Mouse (Mus musculus): ENCODE results near the gene Gm9040.
"Not testable (repeated sequence)": the region's sequence is repeated elsewhere in the genome, so short reads cannot be mapped to it uniquely, and the experiment has no call there.

Gene Gm9040

DNA sequence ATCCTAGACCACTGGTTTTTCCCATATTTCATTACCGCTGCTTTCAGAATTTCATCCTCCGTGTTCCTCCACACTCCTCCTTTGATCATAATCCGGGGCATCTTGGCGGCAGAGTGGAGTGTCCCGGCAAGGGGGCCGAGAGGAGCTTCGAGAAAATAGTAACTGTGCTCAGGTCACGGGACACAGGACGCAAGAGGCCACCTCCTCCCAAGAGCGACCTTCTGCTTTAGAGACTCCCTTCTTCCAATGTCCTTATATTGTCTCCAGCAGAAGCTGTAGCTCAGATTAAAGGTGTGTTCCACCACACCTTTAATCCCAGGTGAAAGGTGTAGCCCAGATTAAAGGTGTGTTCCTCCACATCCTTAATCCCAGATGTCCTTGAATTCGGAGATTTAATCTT lies at the start of gene Gm9040:
Gene Gm9040, minus strand, starts transcription at position 101 of the 400 bp plus-strand sequence.
- DNase-seq (ENCODE audit: low read depth, low spot score) = not testable (repeated sequence)

DNA sequence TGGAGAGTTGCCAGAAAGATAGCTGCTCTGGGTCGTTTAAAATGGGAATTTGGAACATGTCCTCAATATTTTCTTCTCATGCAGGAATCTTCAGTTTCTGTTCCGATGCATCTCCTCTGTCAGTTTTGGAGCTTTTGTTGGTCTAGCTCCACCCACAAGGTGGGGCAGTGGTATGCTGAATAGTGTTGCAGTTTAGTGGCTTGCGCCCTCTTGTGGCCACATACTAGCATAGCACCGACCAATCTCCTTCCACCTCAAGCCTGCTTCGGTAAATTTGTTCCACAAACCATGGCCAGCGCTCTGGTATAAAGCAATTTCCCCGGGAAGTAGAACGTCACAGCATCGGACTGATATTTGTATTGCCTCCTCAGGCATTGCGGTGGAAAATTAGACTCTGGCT lies 43.7 kb upstream of the Gm9040 start:
- peak; percentile 84 for DNase-seq (ENCODE audit: low read depth, low spot score)

DNA sequence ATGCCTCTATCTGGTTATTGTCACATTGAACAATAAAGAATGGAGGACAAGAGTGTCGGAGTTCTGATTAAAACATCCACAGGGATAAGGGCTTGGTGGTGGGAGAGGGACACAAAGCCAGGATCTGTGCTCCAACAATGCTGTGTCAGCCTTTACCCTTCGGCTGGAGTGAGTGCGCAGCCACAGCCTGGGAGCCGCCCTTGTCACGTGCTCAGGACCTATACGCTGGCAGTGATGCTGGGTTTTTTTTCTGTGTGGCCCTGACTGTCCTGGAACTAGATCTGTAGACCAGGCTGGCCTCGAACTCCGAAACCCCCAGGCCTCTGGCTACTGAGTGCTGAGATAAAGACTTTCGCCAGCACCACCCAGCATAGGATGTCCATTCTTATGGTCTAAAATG lies 42.7 kb upstream of the Gm9040 start:
- DNase-seq (ENCODE audit: low read depth, low spot score) = no peak

DNA sequence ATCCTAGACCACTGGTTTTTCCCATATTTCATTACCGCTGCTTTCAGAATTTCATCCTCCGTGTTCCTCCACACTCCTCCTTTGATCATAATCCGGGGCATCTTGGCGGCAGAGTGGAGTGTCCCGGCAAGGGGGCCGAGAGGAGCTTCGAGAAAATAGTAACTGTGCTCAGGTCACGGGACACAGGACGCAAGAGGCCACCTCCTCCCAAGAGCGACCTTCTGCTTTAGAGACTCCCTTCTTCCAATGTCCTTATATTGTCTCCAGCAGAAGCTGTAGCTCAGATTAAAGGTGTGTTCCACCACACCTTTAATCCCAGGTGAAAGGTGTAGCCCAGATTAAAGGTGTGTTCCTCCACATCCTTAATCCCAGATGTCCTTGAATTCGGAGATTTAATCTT lies 27.2 kb upstream of the Gm9040 start, which contains the start of gene Gm9049:
Gene Gm9049, minus strand, starts transcription at position 101 of the 400 bp plus-strand sequence.
- not testable (repeated sequence) for DNase-seq (ENCODE audit: low read depth, low spot score)

DNA sequence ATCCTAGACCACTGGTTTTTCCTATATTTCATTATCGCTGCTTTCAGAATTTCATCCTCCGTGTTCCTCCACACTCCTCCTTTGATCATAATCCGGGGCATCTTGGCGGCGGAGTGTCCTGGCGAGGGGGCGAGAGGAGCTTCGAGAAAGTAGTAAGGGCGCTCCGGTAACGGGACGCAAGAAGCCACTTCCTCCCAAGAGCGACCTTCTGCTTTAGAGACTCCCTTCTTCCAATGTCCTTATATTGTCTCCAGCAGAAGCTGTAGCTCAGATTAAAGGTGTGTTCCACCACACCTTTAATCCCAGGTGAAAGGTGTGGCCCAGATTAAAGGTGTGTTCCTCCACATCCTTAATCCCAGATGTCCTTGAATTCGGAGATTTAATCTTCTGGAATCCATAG lies 21.8 kb upstream of the Gm9040 start, which contains the start of gene Gm9048:
Gene Gm9048, minus strand, starts transcription at position 101 of the 400 bp plus-strand sequence.
- not testable (repeated sequence) for DNase-seq (ENCODE audit: low read depth, low spot score)

DNA sequence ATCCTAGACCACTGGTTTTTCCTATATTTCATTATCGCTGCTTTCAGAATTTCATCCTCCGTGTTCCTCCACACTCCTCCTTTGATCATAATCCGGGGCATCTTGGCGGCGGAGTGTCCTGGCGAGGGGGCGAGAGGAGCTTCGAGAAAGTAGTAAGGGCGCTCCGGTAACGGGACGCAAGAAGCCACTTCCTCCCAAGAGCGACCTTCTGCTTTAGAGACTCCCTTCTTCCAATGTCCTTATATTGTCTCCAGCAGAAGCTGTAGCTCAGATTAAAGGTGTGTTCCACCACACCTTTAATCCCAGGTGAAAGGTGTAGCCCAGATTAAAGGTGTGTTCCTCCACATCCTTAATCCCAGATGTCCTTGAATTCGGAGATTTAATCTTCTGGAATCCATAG lies 16.4 kb upstream of the Gm9040 start, which contains the start of gene Gm9046:
Gene Gm9046, minus strand, starts transcription at position 101 of the 400 bp plus-strand sequence.
- DNase-seq (ENCODE audit: low read depth, low spot score) = not testable (repeated sequence)

DNA sequence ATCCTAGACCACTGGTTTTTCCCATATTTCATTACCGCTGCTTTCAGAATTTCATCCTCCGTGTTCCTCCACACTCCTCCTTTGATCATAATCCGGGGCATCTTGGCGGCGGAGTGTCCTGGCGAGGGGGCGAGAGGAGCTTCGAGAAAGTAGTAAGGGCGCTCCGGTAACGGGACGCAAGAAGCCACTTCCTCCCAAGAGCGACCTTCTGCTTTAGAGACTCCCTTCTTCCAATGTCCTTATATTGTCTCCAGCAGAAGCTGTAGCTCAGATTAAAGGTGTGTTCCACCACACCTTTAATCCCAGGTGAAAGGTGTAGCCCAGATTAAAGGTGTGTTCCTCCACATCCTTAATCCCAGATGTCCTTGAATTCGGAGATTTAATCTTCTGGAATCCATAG lies 11.0 kb upstream of the Gm9040 start, which contains the start of gene Gm9045:
Gene Gm9045, minus strand, starts transcription at position 101 of the 400 bp plus-strand sequence.
- DNase-seq (ENCODE audit: low read depth, low spot score) = not testable (repeated sequence)

DNA sequence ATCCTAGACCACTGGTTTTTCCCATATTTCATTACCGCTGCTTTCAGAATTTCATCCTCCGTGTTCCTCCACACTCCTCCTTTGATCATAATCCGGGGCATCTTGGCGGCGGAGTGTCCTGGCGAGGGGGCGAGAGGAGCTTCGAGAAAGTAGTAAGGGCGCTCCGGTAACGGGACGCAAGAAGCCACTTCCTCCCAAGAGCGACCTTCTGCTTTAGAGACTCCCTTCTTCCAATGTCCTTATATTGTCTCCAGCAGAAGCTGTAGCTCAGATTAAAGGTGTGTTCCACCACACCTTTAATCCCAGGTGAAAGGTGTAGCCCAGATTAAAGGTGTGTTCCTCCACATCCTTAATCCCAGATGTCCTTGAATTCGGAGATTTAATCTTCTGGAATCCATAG lies 5.5 kb upstream of the Gm9040 start, which contains the start of gene Gm9044:
Gene Gm9044, minus strand, starts transcription at position 101 of the 400 bp plus-strand sequence.
- not testable (repeated sequence) for DNase-seq (ENCODE audit: low read depth, low spot score)

DNA sequence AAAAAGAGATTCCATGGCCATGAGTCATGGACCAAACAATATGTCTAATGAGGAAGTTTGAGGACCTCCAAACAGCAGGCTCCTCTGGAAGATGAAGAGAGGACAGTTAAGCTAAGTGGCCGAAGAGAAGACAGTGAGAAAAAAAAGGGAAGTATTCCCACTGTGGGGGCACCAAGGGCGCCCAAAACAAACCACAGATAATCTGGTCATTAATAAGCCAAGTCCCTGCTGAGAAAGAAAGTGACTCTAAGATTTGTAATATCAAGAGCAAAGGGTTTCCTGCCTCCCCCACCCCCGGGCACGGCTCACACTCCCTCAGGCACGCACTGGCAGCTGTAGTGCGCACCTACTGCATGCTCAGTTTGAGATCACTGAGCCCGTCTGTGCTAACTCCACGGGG lies 7.7 kb downstream of the Gm9040 start:
- DNase-seq (ENCODE audit: low read depth, low spot score) = peak; percentile 6

DNA sequence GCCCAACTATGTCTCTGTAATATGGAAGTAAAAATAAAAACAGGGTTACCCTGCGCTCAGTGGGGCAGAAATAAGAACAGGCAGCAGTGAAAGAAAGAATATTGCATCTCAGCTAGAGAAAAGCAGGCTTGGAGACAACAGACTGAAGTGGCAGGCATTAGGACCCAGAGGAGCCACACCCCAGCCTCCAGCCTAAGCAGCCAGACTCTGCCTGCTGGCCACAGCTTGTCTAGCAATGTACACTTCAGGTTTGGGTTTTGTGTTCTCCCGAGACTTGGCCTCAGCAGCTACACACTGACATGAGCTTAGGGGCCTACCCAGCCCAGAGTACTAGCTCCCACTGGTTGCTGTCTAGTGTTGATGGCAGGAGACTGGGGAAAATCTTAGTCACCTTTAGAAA lies 24.6 kb downstream of the Gm9040 start:
- DNase-seq (ENCODE audit: low read depth, low spot score) = not testable (repeated sequence)

DNA sequence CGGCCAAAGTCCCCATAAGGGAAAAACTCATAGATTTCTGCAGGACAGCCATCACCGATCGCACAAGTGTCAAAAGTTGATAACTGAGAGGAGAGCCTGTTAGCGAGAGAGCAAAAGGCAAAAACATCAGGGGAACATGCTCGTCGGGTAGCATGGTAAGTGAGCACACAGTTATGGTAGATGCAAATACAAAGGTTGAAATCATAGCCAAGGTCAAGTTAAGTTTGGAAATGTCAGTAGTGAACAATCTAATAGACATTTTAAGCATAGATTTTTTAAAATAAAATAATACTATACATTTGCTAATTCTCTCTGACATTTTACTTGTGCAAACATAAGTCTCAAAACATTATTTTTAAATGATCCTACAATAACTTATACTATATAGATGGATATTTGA lies 31.8 kb downstream of the Gm9040 start, which contains the start of gene Iltifb:
Gene Iltifb, minus strand, starts transcription at position 101 of the 400 bp plus-strand sequence.
- no peak for DNase-seq (ENCODE audit: low read depth, low spot score)

DNA sequence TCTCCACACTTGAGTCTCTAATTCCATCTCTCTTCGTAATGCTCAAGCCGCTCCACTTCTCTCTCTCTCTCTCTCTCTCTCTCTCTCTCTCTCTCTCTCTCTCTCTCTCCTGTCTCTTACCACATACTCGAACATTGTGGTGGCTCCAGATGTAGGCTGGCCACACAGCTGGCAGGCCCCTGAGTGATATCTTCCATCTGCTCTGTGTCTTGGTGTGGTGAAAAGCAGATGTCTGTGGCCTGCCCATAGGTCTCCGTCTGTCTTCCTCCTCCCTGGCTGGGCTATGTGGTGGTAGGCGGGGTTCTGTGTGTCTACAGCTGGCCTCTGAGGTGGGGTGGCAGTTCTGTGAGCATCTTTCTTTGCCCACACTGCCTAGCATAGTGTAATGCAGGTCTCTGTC lies 43.8 kb downstream of the Gm9040 start:
- not testable (repeated sequence) for DNase-seq (ENCODE audit: low read depth, low spot score)

DNA sequence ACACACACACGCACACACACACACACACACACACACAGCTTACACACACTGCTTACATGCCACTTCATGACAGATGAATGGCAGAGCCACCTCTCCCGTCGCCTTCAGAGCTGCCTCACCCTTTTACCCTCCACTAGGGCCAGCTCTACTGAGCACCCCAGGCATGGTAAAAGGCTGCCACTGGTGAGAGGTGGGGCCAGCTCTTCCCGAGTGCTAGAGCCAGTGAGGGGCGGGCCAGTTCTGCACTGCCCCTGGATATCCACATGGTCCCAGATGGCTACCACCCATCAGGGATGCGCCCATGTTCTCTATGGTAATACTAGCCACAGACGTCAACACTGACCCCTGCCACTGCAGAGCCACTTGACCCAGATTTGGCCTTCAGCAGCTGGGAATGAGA lies 44.2 kb downstream of the Gm9040 start:
- DNase-seq (ENCODE audit: low read depth, low spot score) = not testable (repeated sequence)

DNA sequence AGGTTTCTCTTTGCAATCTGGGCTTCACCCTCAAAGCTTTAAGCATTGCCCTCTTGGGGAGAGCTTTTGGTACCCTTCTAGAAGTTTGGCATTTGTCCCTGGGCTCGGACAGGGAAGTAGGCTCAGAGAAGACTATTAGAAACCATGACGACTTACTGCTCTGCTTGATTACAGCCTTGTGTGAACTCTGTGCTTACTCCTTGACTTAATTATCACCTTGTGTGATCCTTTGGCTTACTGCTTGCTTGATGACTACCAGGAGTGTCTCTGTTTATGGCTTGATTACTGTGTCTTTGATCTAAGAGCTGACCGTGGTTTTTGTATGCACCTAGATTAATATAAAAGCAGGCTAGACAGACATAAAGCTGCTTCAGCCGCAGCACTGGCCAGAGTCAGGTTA lies 48.7 kb downstream of the Gm9040 start:
- DNase-seq (ENCODE audit: low read depth, low spot score) = not testable (repeated sequence)
